Mouse (Mus musculus) bone marrow macrophage, adult 2 months (primary cell): ENCODE measurements around the gene Exoc4. TPM values are rescaled to one million over a fixed set of nuclear protein-coding genes. Genes with fewer than 3 reads are reported as not detected.

Experiments used
- H3K27ac ChIP-seq: 2 replicates; pipeline ENCODE4 v1.5.1; 2012; ENCODE audit warnings: low read depth, low read length; ENCODE audit not compliant: insufficient read depth
- H3K4me1 ChIP-seq: 2 replicates; pipeline ENCODE4 v1.6.1; 2012; ENCODE audit warnings: low read length; ENCODE audit not compliant: control insufficient read depth, insufficient read depth
- H3K4me3 ChIP-seq: 2 replicates; pipeline ENCODE4 v1.5.1; 2012; ENCODE audit warnings: mild to moderate bottlenecking, low read length, moderate library complexity; ENCODE audit not compliant: insufficient read depth
- CTCF ChIP-seq: IDR thresholded peaks from 2 replicates; pipeline ENCODE4 v1.5.1; 2012; ENCODE audit warnings: low read depth, mild to moderate bottlenecking, low read length, moderate library complexity
- POLR2A ChIP-seq: IDR thresholded peaks from 2 replicates; pipeline ENCODE4 v1.6.1; 2012; ENCODE audit warnings: mild to moderate bottlenecking, low read depth, low read length, borderline replicate concordance
- polyA plus RNA-seq: library from polyadenylated mRNA; stranded (reverse); fragments of >200 nt; gene quantifications from 2 replicates; pipeline ENCODE4 v1.2.4, GENCODE M21; 2012; ENCODE audit not compliant: missing spikeins, insufficient read depth, insufficient read length

Exoc4 gene
- polyA plus RNA-seq, 1 experiment: 42.5 TPM

DNA sequence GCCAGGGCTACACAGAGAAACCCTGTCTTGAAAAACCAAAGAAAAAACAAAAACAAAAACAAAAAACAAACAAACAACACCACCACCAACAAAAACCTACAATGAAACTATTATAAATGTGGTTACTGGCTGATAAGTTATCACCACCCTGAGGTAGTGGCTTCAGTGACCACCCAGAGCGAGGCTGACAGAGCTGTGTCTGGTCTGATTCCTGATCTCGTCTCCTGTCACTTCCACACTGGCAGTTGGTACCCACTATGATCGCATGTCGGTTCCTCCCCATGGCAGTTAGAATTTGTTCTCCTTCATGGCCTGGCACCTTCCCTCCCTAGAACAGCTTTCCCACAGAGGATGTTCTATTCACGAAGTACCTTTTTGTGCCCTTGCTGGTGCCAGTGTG, 11.0 kb downstream of the Exoc4 start:
- TF ChIP-seq CTCF (no peak), POLR2A (no peak)
- peaks cover 12% of the 10 kb centered on the region for H3K4me1 ChIP-seq

GRCm38 (mm10) chr6:33261606-33262005, 12.7 kb downstream of the Exoc4 start:
- Histone ChIP-seq H3K27ac (no peak overlapping the region), H3K4me3 (no peak overlapping the region), H3K4me1 (peaks cover 12% of the 10 kb centered on the region)
- TF ChIP-seq CTCF: no peak
- TF ChIP-seq POLR2A: no peak

More for the DNA sequence above, 11.0 kb downstream of the Exoc4 start:
- H3K27ac ChIP-seq: no peak overlapping the region
- H3K4me3 ChIP-seq: no peak overlapping the region

GRCm38 (mm10) chr6:33263950-33264349, 15.1 kb downstream of the Exoc4 start:
- TF ChIP-seq POLR2A (no peak), CTCF (no peak)
- H3K4me3 ChIP-seq: no peak overlapping the region
- H3K27ac ChIP-seq: no peak overlapping the region
- H3K4me1 ChIP-seq: peaks cover 3% of the 10 kb centered on the region

- Histone ChIP-seq H3K4me3 (no peak overlapping the region), H3K4me1 (peaks cover 3% of the 10 kb centered on the region), H3K27ac (no peak overlapping the region)
- TF ChIP-seq CTCF (no peak), POLR2A (no peak)
These were observed 15.5 kb downstream of the Exoc4 start for GRCm38 (mm10) chr6:33264388-33264787.

- Histone ChIP-seq H3K4me3 (no peak overlapping the region), H3K27ac (no peak overlapping the region), H3K4me1 (peaks cover 5% of the 10 kb centered on the region)
- TF ChIP-seq POLR2A: no peak
- TF ChIP-seq CTCF: no peak
These were observed 18.7 kb downstream of the Exoc4 start for GRCm38 (mm10) chr6:33267571-33267970.

DNA sequence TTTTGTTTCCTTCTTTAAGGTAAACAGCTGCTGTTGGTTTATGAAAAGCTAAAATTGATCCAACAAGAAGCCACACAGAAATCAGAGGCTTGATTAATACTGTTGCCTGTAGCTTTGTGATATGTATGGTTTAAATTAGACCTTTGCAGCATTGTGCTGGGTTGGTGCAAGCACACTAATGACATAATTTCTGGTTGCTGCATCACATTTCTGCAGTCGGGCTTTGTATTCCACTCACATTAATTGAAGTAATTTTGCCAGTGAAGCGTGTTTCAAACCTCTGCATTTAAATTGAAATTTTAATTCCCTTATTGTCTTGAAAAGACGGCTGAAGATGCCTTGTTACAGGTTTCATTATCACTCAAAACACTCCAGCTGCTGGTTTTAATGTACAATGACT, 34.6 kb downstream of the Exoc4 start:
- no peak overlapping the region for H3K4me3 ChIP-seq
- TF ChIP-seq CTCF: no peak
- no peak for TF ChIP-seq POLR2A
- H3K27ac ChIP-seq: no peak overlapping the region
- H3K4me1 ChIP-seq: peaks cover 5% of the 10 kb centered on the region

DNA sequence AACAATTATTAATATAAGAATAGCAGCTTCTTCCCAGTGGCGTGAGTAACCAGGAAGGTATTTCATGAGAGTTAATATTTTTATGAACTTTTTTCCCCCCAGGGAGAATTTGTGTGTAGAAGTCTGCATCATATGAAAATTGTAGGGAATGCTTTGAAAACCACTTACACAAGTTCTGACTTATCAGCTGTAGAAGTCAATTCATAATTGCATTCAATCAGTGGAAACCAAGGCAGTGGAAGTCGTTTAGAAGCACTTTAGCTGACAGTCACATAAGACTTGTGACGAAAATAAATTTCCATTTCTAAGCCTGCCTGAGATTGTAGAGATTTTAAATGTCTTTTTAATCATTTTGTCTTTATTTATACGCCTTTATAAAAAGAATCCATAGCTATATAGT, 35.1 kb downstream of the Exoc4 start:
- no peak overlapping the region for H3K4me3 ChIP-seq
- TF ChIP-seq CTCF: no peak
- no peak for TF ChIP-seq POLR2A
- H3K27ac ChIP-seq: no peak overlapping the region
- H3K4me1 ChIP-seq: peaks cover 5% of the 10 kb centered on the region

DNA sequence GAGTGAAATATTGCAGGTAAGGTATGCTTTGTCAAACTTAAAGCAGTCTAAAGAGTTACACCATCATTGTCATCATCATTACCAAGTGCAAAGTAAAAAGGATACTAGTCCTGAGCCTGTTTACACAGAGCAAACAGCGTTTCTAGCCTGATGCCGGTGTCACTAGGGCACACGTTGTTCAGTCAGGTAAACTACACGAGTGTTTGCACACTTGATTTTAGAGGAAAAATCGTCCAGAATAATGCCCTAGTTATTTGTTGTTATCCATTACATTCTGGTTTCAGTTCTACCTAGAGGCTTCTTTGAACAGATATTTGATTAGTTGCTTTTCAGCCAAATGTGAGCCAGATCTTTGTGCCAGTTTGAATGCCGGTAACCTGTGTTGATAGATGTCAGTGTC, 37.5 kb downstream of the Exoc4 start:
- H3K4me1 ChIP-seq: peaks cover 5% of the 10 kb centered on the region
- TF ChIP-seq POLR2A: no peak
- no peak for TF ChIP-seq CTCF
- H3K27ac ChIP-seq: no peak overlapping the region
- H3K4me3 ChIP-seq: no peak overlapping the region

GRCm38 (mm10) chr6:33294626-33295025, 45.7 kb downstream of the Exoc4 start:
- no peak overlapping the region for H3K27ac ChIP-seq
- TF ChIP-seq CTCF: no peak
- TF ChIP-seq POLR2A: no peak
- H3K4me3 ChIP-seq: no peak overlapping the region
- peaks cover 7% of the 10 kb centered on the region; the same call in 1 of the 2 replicates for H3K4me1 ChIP-seq

- Histone ChIP-seq H3K4me1 (peaks cover 7% of the 10 kb centered on the region; the same call in 1 of the 2 replicates), H3K27ac (no peak overlapping the region), H3K4me3 (no peak overlapping the region)
- TF ChIP-seq POLR2A (no peak), CTCF (no peak)
These were observed 48.7 kb downstream of the Exoc4 start for GRCm38 (mm10) chr6:33297566-33297965.

DNA sequence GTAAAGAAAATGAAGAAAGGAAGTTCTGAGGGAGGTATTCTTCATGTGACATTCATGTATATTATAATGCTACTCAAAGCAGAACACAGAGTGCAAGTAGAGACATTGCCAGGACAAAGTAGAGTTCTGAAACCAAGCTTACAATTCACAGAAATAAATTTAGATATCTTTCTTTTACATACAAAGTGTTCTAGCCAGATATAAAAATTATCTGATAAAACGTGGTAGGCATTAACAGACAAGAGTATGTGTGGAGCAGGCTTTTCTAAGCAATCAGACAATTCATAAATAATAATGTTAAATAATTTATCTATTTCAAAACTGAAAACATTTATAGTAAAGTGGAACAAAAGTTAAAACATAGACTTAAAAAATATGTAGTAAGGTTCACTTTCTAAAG, 49.9 kb downstream of the Exoc4 start:
- H3K27ac ChIP-seq: no peak overlapping the region

More for the DNA sequence above, 49.9 kb downstream of the Exoc4 start:
- no peak overlapping the region for H3K4me3 ChIP-seq
- no peak for TF ChIP-seq CTCF
- no peak for TF ChIP-seq POLR2A
- 0 out of 2 replicates have a peak, but pooled peaks cover 3% of the 10 kb centered on the region for H3K4me1 ChIP-seq
